Mouse (Mus musculus): ENCODE results near the gene Fam171a2.

Gene Fam171a2

DNA sequence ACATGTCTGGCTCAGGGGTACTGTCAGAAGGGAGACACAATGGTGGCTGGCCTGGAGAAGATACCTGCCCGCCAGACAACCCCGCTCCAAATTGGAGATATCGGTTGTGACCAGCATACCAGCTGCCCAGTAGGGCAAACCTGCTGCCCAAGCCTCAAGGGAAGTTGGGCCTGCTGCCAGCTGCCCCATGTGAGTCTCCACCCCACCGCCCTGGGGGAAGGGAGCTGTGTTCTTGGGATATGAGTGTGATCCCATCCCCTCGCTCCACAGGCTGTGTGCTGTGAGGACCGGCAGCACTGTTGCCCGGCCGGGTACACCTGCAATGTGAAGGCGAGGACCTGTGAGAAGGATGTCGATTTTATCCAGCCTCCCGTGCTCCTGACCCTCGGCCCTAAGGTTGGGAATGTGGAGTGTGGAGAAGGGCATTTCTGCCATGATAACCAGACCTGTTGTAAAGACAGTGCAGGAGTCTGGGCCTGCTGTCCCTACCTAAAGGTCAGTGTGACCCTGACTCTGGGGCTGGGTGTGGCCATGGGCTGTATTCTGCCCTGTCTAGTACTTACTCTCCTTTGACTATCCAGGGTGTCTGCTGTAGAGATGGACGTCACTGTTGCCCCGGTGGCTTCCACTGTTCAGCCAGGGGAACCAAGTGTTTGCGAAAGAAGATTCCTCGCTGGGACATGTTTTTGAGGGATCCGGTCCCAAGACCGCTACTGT lies 11.6 kb downstream of the Fam171a2 start:
- in situ Hi-C loops (cut with MboI, MseI): loop anchor here in 1 of 2 experiments (10.0 kb wide), 1 partner anchor 141 kb away; the partner anchor contains the start of gene Atxn7l3

DNA sequence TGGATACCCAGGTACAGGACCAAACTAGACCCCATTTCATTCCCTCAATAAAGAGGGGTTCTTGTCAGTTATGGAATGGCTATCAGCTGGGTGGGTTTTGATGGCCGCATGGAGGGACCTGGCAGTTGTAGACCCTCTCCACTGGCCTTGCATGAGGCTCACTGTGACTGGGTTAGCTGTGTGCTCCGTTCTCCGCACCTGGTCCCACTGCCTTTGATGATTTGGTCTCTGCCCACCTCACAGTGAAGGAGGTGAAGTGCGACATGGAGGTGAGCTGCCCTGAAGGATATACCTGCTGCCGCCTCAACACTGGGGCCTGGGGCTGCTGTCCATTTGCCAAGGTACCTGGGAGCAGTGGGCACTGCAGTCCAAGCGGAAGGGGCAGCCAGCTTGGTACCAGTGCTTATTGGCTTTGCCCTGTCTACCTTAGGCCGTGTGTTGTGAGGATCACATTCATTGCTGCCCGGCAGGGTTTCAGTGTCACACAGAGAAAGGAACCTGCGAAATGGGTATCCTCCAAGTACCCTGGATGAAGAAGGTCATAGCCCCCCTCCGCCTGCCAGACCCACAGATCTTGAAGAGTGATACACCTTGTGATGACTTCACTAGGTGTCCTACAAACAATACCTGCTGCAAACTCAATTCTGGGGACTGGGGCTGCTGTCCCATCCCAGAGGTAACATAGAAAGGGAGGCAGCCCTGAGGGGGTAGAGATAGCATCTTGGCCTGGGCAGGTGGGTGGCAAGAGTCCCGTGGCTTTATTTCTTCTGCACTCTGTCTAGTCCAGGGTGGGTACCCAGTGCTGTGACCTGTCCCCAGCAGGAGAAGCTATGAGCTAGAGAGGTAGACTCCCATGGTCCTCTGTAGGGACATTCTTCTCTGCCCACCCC lies 12.4 kb downstream of the Fam171a2 start:
- in situ Hi-C loops (cut with MboI, MseI): loop anchor here (5.0 to 10.0 kb wide), 2 partner anchors 123 to 140 kb away; partner anchors contain the start of gene Atxn7l3 (in 1 of the 2)

DNA sequence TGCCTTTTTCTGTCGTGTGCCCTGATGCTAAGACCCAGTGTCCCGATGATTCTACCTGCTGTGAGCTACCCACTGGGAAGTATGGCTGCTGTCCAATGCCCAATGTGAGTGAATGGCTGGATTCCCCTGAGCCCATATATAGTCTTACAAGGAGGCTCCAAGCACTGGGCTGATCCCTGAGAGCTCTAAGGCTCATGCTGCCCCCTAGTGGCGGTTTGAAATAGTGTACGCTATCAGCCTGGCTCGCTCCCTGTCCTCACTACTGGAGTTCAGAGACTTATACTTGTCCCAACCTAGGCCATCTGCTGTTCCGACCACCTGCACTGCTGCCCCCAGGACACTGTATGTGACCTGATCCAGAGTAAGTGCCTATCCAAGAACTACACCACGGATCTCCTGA lies 13.1 kb downstream of the Fam171a2 start:
- in situ Hi-C loops (cut with MboI, MseI): loop anchor here (5.0 to 10.0 kb wide), 2 partner anchors 122 to 140 kb away; partner anchors contain the start of gene Atxn7l3 (in 1 of the 2)

DNA sequence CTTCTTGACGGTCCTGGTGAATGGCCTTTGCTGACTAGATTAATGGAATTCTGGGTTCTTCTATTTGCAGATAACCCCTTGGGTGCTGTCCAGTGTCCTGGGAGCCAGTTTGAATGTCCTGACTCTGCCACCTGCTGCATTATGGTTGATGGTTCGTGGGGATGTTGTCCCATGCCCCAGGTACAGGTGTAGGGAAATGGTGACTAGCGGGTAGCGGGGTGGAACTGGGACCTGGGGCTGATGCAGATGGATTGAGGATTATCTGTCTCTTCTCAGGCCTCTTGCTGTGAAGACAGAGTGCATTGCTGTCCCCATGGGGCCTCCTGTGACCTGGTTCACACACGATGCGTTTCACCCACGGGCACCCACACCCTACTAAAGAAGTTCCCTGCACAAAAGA lies 13.6 kb downstream of the Fam171a2 start:
- in situ Hi-C loops (cut with MboI, MseI): loop anchor here (5.0 to 10.0 kb wide), 2 partner anchors 122 to 139 kb away; partner anchors contain the start of gene Atxn7l3 (in 1 of the 2)

DNA sequence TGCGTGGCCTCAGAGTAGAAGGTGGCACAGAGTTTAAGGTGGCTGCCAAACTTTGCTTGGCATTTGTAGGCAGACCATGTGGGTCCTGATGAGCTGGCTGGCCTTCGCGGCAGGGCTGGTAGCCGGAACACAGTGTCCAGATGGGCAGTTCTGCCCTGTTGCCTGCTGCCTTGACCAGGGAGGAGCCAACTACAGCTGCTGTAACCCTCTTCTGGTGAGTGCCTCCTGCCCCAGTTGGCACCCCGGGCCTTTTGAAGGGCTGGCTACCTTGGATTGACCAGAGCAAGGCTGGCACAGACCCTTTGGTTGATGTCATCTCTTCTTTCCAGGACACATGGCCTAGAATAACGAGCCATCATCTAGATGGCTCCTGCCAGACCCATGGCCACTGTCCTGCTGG lies 14.6 kb downstream of the Fam171a2 start:
- in situ Hi-C loops (cut with MboI, MseI): loop anchor here (5.0 to 10.0 kb wide), 2 partner anchors 121 to 138 kb away; partner anchors contain the start of gene Atxn7l3 (in 1 of the 2)

DNA sequence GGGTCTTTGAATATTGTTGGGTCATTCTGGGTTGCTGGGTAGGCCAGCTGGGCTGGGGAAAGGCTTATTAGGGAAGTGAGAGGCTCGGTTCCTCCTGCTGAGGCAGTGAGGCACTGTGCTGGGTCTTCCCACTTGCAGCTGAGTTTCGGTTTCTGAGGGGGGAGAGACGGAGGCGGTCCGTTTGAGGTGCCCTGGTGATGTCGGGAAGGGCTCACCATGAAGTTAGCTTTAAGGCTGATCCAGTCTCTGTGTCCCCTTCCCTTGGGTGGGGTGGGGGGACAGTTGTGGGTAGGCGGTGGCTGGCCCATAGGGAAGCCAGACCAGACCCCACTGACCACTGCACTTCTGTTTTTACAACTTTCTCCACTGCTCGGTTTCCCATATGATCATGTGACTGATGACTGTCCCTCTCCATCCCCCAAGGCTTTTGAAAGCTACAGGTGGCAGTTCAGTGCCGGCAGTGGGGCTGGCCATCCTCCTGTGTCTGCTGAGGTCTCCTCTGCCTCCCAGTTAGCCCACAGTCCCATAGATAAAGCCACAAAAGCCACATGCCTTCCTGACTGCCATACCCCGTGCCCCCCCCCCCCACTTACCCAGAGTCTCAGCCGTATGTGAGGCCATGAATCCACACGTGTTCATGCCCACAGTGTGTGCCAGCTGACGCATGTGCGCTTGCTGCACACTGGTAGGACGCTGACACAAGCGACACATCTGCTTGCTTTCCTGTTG lies 15.2 kb downstream of the Fam171a2 start:
- in situ Hi-C loops (cut with MboI, MseI): loop anchor here (5.0 to 10.0 kb wide), 2 partner anchors 120 to 137 kb away; partner anchors contain the start of gene Atxn7l3 (in 1 of the 2)

DNA sequence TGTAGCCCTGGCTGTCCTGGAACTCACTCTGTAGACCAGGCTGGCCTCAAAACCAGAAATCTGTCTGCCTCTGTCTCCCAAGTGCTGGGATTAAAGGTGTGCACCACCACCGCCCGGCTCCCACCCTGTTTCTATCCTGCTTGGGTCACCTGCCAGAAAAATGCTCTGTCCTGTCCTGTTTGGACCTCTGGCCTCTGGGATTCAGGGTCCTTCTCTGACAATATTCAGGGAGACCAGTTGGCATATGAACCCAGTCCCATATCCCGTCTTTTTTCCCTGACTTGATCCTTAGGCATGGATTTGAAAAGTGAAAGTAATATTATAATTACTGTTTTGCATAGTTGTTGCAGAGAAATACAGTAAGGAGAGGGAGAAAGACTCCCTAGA lies 15.8 kb downstream of the Fam171a2 start:
- in situ Hi-C loops (cut with MboI, MseI): loop anchor here (5.0 to 10.0 kb wide), 2 partner anchors 119 to 137 kb away; partner anchors contain the start of gene Atxn7l3 (in 1 of the 2)

DNA sequence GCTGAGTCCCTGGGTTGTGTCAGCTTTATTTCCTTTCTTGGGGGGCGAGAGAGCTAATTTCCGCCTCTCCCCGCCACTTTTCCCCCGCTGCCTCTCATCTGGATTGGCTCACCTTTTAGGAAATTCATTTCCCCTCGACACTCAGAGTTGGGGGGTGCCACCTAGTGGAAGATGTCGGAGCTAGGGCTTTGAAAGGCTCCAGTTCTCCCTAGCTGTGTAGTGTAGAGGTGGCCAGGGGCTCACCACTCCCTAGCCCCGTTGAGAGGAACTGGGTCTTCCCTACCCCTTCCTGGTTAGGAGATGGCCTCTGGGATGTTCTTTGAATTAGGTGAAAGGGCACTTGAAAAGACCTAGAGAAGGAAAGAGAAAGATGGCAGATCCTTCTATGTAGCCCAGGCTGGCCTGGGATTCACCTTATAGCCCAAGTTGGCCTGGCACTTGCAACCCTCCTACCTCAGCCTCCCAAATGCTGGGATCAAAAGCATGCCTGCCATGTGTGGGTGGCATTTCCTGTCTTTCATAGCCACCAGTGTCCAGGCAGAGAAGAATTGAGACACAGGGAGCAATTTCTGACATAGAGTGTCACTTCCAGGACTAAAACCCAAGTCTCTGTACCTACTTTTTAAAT lies 16.4 kb downstream of the Fam171a2 start:
- in situ Hi-C loops (cut with MboI, MseI): loop anchor here (5.0 to 10.0 kb wide), 2 partner anchors 119 to 136 kb away; partner anchors contain the start of gene Atxn7l3 (in 1 of the 2)

DNA sequence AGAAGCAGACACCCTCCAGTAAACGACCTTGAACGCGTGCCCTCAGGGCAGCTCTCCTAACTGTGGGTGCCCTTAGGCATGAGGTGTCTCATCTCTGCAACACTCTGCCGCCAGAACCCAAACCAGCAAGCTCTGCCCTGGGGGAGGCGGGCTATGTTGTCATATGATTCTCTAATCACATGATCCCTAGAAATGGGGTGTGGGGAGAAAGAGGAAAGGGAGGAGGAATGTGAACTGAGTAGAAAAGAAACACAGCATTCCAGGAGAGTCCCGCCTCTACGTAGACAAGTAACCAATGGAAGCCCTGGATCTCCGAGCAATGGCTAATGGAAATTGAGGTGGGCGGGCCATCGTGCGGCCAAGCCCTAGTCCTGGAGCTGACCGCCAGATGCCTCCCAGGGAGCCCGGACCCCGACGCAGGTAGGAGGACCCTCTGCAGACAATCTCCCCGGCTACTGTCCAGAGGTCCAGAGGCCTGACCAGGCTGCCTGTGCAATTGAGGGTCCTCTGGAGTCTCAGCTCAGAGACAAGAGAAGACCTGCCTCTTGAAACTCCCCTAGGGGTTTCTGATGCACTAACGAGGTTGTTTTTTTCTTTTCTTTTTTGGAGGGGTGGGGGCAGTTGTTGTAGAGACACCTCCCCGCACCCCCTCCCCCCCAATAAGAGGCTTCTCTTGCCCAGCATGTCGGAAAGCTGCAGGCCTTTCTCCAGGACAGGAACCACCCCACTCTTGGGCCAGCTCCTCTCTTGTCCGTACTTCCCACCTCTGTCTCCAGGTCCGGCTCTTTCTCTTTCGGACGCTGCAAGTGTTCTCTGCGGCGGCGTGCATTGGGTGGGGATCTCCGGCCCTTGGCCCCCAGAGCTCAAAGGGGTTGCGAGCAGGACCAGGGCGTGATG lies 17.1 kb downstream of the Fam171a2 start, which contains the start of gene Grn:
Gene Grn (plus strand): TSS at position 195 of the 897 bp plus-strand sequence.
- in situ Hi-C loops (cut with MboI, MseI): loop anchor here (5.0 to 10.0 kb wide), 2 partner anchors 118 to 136 kb away; partner anchors contain the start of gene Atxn7l3 (in 1 of the 2)

DNA sequence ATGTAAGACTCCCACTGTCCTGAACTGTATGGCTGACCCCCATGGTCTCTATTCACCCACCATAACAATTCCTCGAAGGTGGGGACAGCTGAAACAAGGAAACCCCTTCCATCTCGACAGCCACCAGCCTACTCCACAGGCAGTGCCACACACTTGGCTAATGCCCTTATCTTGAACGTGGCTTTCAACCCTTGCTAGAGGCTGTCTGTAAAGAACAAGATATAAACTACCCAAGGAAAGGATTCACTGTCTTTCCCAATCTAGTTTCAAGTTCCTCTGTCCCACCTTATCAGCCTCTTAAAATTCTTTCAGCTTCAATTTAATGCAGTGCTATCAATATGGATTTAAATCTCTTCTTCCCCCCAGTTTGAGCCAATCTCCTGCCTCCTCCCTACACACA lies 17.9 kb downstream of the Fam171a2 start:
- in situ Hi-C loops (cut with MboI, MseI): no loop called here

DNA sequence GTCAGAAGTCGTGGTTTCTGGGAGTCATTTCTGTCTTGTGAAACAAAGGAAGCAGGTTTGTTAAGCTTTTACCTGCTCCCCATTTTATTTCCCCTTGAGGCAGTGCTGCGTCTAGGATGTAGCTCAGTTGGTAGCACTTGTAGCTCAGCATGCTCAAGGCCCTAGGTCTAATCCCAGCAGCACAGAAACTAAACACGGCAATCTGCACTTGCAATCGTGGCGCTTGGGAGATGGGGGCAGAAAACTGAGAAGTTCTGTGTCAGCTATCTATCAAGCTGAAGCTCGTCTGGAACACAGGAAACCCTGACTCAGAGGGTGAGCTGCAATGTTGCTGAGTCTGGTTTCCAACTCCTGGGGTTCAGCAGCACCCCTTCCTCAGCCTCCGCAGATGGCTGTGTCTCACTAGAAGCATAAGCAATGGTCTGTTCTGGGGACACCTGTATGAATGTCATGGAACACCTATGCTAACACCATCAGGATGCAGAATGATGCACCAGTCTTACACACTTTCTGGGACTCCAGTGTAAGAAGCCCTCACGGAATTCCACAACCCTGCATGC lies 18.4 kb downstream of the Fam171a2 start:
- in situ Hi-C loops (cut with MboI, MseI): no loop called here

DNA sequence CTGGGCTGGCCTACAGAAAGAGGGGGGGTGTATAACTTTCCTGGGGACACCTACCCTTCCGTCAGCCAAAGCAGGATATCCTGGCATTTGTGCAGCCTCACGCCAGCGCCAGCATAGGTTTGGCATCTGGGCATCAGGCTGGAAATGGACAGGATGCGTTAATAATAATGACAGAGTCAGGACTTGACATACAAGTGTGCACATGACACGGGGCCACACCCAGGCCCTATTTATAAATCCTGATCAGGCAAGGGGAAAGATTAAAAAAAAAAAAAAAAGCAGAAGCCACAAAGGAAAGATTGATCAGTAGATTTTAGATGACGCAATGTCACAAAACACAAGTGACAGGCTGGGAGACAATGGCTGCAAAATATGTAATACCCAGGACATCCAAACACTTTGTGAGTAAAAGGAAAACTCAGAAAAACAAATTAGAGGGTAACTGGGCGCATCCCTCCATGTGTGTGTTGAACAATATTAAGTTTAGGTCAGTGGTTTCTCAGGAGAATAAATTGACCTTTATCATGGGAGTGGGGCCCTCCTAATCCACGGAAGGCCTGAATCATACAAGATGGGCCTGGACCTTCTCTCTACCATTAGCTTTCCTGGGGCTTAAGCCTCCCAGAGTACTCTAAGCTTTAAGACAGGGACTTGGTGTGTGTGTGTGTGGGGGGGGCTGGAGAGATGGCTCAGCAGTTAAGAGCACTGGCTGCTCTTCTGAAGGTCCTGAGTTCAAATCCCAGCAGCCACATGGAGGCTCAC lies 21.7 kb downstream of the Fam171a2 start:
- in situ Hi-C loops (cut with MboI, MseI): no loop called here

DNA sequence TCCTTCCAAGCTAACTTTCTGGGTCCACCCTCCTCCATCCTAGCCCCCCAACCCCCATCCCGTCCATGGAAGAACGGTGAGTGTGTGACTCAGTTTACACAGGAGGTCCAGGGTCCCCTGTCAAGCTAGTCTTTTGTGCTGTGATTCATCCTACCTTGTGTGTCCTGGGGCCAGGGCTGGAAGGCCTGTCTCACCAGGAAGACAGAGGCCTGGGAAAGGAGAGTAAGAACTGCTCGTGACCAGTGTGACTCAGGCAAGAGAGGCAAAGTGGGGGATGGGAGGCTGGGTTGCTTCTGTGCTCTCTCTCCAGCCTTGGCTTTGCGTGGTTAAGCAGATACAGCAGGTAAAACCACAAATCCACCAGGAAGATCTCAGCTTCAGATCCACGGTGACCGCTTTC lies 22.8 kb downstream of the Fam171a2 start:
- in situ Hi-C loops (cut with MboI, MseI): no loop called here

DNA sequence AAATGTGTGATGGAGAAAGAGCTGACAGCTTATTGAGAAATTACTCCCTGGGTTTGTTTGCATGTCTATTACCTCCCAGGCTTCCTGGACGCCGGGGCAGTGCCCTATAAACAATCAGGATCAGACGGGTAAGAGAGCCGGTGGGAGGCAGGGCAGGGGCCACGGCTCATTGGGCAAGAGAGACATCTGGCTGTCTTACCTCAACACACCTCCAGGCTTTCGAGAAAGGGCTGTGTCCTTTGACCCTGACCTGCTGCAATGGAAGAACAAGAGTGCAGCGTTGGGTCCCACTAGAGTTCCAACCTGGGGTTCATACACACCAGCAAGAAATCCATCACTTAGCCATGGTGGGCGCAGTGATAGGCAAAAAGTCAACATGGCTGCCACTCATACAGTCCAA lies 25.9 kb downstream of the Fam171a2 start:
- in situ Hi-C loops (cut with MboI, MseI): no loop called here

DNA sequence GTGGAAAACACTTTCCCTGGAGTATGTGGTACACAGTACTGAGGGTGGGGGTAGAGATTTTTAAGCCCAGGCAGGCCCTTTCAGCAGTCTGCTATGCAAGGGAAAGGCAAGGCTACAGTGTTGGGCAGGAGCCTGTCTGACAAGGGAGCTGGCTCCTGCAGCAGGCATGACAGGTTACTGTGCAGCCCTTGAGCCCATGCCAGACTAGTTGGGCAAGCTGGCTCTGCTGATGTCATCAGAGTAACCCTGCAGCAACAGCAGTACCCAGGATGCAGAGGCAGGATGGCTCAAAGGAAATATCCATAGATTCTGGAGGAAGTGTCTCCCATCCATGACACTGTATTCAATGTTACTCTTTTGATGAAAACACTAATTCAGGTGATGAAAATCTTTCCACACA lies 28.6 kb downstream of the Fam171a2 start:
- in situ Hi-C loops (cut with MboI, MseI): no loop called here

DNA sequence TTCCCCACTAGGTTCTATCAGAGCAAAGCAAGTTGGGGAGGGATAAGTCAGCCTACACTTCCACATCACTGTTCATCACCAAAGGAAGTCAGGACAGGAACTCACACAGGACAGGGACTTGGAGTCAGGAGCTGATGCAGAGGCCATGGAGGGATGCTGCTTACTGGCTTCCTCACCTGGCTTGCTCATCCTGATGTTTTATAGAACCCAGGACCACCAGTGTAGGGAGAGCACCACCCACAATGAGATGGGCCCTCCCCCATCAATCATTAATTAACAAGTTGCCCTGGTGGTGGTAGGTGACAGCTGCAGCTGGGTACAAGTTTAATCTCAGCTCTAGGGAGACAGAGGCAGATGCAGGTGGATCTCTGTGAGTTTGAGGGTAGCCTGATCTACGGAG lies 30.3 kb downstream of the Fam171a2 start:
- in situ Hi-C loops (cut with MboI, MseI): no loop called here

DNA sequence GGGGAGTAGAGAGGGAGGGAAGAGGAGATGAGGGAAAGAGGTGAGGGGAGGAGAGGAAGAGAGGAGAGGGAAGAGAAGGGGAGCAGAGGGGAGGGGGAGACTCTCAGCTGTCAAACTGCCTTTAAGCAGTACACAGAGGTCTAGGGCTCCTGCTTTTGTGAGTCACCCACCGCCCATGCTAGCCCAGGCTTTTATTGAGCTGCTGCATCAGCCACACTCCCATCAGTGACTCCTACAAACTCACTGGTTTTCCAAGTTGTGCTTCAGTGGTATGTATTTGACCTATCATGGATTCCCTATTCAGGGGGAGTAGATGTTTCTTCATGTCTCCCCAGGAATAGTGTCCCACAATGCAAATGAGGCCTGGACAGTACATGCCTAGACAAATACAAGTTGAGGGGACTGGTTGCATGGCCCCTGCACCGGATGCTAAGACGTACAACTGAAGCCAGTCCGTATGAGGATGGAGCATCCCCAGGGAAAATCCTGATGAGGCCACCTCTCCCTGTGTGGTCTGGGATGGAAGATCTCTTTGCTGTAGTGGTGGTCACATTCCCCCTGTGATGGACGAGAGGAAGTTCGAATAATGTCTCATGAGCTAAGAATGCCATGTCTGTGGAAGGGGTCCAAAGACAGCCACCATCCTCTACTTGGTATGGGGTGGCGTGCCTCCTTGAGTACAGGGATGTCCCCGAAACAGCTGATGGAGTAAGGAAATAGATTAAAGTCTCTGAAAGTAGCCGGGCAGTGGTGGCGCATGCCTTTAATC lies 32.3 kb downstream of the Fam171a2 start:
- in situ Hi-C loops (cut with MboI, MseI): no loop called here

DNA sequence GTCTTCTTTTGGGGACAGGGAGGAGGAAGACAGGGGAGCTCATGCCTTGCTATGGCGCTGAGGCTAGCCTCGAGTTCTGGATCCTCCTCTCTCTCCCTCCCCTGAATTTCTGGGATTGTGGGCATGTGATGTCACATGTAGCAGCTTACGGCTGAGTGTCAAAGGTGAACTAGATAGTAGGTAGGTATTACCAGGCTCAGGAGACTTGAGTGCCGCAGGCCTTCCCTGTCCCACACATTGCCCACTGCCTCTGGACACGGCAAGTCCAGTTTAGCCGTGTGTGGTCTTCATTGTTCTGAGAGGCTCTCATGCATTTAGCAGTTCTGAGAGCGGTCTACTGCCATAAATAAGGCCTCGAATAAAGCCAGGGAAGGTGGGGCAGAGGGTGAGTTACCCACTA lies 34.4 kb downstream of the Fam171a2 start:
- in situ Hi-C loops (cut with MboI, MseI): no loop called here

Data from T-helper 17 cell (primary cell).